Mouse (Mus musculus) kidney, adult 18-20 months (tissue): ENCODE data around the gene Plxna4.

Source experiments
- DNase-seq: peaks from one replicate; pipeline ENCODE4 v3.0.0; 2021

The Plxna4 gene

GRCm38 (mm10) chr6:32588056-32588671 lies at the start of gene Plxna4:
Gene Plxna4, minus strand, starts transcription at chr6:32588192.
- DNase-seq: peak; percentile 73

- DNase-seq: no peak
These were observed 49.7 kb upstream of the Plxna4 start for GRCm38 (mm10) chr6:32637568-32638183.

GRCm38 (mm10) chr6:32610712-32611111 lies 22.7 kb upstream of the Plxna4 start:
- no peak for DNase-seq

- DNase-seq: no peak
These were observed 18.8 kb upstream of the Plxna4 start for GRCm38 (mm10) chr6:32606787-32607186.

- DNase-seq: no peak
These were observed 17.6 kb upstream of the Plxna4 start for GRCm38 (mm10) chr6:32605581-32605980.

GRCm38 (mm10) chr6:32604901-32605300 lies 16.9 kb upstream of the Plxna4 start:
- no peak for DNase-seq

- DNase-seq: no peak
These were observed 14.1 kb upstream of the Plxna4 start for GRCm38 (mm10) chr6:32602130-32602529.

- DNase-seq: no peak
These were observed 13.3 kb upstream of the Plxna4 start for GRCm38 (mm10) chr6:32601306-32601705.

- DNase-seq: no peak
These were observed 7.6 kb upstream of the Plxna4 start for GRCm38 (mm10) chr6:32595591-32595990.

- DNase-seq: peak; percentile 82
These were observed 3.2 kb upstream of the Plxna4 start for GRCm38 (mm10) chr6:32590979-32591758.

GRCm38 (mm10) chr6:32589632-32590031 lies 1.6 kb upstream of the Plxna4 start:
- DNase-seq: no peak

GRCm38 (mm10) chr6:32587136-32588009 lies 619 bp downstream of the Plxna4 start:
- DNase-seq: peak; percentile 68

GRCm38 (mm10) chr6:32586821-32587135 lies 1.2 kb downstream of the Plxna4 start:
- no peak for DNase-seq

GRCm38 (mm10) chr6:32586390-32586789 lies 1.6 kb downstream of the Plxna4 start:
- DNase-seq: peak; percentile 18

GRCm38 (mm10) chr6:32585211-32585610 lies 2.8 kb downstream of the Plxna4 start:
- DNase-seq: no peak

GRCm38 (mm10) chr6:32584243-32584880 lies 3.6 kb downstream of the Plxna4 start:
- no peak for DNase-seq

GRCm38 (mm10) chr6:32583582-32583981 lies 4.4 kb downstream of the Plxna4 start:
- no peak for DNase-seq

GRCm38 (mm10) chr6:32571485-32571884 lies 16.5 kb downstream of the Plxna4 start:
- DNase-seq: no peak

GRCm38 (mm10) chr6:32570445-32570844 lies 17.5 kb downstream of the Plxna4 start:
- no peak for DNase-seq

GRCm38 (mm10) chr6:32569919-32570318 lies 18.1 kb downstream of the Plxna4 start:
- DNase-seq: no peak

GRCm38 (mm10) chr6:32546915-32547314 lies 41.1 kb downstream of the Plxna4 start:
- DNase-seq: no peak

- no peak for DNase-seq
These were observed 44.0 kb downstream of the Plxna4 start for GRCm38 (mm10) chr6:32544021-32544420.

- DNase-seq: no peak
These were observed 47.8 kb downstream of the Plxna4 start for GRCm38 (mm10) chr6:32540155-32540554.
